Mouse (Mus musculus): ENCODE results near the gene Troap. TPM values are rescaled to one million over a fixed set of nuclear protein-coding genes. Genes with fewer than 3 reads are reported as not detected.
"Not testable (repeated sequence)": the region's sequence is repeated elsewhere in the genome, so short reads cannot be mapped to it uniquely, and the experiment has no call there.

Gene Troap
- total RNA-seq, 4 experiments from 2014 or later = 0.74 to 0.95 TPM; not detected in 2

GRCm38 (mm10) chr15:99040920-99041856 lies 33.2 kb upstream of the Troap start:
- DNase-seq (ENCODE audit: low spot score in 2 of 2) = no peak

GRCm38 (mm10) chr15:99042334-99042733 lies 32.0 kb upstream of the Troap start:
- no peak for DNase-seq (ENCODE audit: low spot score in 2 of 2)

- DNase-seq (ENCODE audit: low spot score in 2 of 2) = no peak
Observed at GRCm38 (mm10) chr15:99044854-99045253, 29.5 kb upstream of the Troap start.

- DNase-seq (ENCODE audit: low spot score in 2 of 2) = not testable (repeated sequence)
Observed at GRCm38 (mm10) chr15:99045734-99046133, 28.6 kb upstream of the Troap start.

GRCm38 (mm10) chr15:99049473-99050253 lies 24.7 kb upstream of the Troap start:
- no peak for DNase-seq (ENCODE audit: low spot score in 2 of 2)

GRCm38 (mm10) chr15:99053373-99053772 lies 21.0 kb upstream of the Troap start:
- DNase-seq (ENCODE audit: low spot score in 2 of 2) = no peak

GRCm38 (mm10) chr15:99055040-99055439 lies 19.3 kb upstream of the Troap start, which contains the start of gene Prph:
Gene Prph (plus strand): TSS chr15:99055174.
- no peak for DNase-seq (ENCODE audit: low spot score in 2 of 2)

GRCm38 (mm10) chr15:99055511-99055961 lies 18.8 kb upstream of the Troap start:
- no peak for DNase-seq (ENCODE audit: low spot score in 2 of 2)

GRCm38 (mm10) chr15:99056332-99056731 lies 18.0 kb upstream of the Troap start:
- DNase-seq (ENCODE audit: low spot score in 2 of 2) = no peak

- DNase-seq (ENCODE audit: low spot score in 2 of 2) = no peak
Observed at GRCm38 (mm10) chr15:99065557-99066165, 8.7 kb upstream of the Troap start.

GRCm38 (mm10) chr15:99071988-99072387 lies 2.4 kb upstream of the Troap start:
- no peak for DNase-seq (ENCODE audit: low spot score in 2 of 2)

GRCm38 (mm10) chr15:99074600-99075333 lies 392 bp downstream of the Troap start:
- peak; percentile 96 to 98 for DNase-seq (ENCODE audit: low spot score in 2 of 2)

- not testable (repeated sequence) for DNase-seq (ENCODE audit: low spot score in 2 of 2)
Observed at GRCm38 (mm10) chr15:99076011-99076410, 1.6 kb downstream of the Troap start.

- no peak for DNase-seq (ENCODE audit: low spot score in 2 of 2)
Observed at GRCm38 (mm10) chr15:99078181-99078910, 4.0 kb downstream of the Troap start.

- no peak for DNase-seq (ENCODE audit: low spot score in 2 of 2)
Observed at GRCm38 (mm10) chr15:99079804-99080203, 5.4 kb downstream of the Troap start.

GRCm38 (mm10) chr15:99082322-99082721 lies 7.9 kb downstream of the Troap start:
- no peak for DNase-seq (ENCODE audit: low spot score in 2 of 2)

GRCm38 (mm10) chr15:99082840-99083239 lies 8.5 kb downstream of the Troap start:
- no peak for DNase-seq (ENCODE audit: low spot score in 2 of 2)

- no peak for DNase-seq (ENCODE audit: low spot score in 2 of 2)
Observed at GRCm38 (mm10) chr15:99083258-99083657, 8.9 kb downstream of the Troap start.

GRCm38 (mm10) chr15:99083867-99084557 lies 9.6 kb downstream of the Troap start:
- no peak for DNase-seq (ENCODE audit: low spot score in 2 of 2)

- no peak for DNase-seq (ENCODE audit: low spot score in 2 of 2)
Observed at GRCm38 (mm10) chr15:99084618-99085017, 10.2 kb downstream of the Troap start.

Measured in left cerebral cortex, adult 8-10 months (tissue).